ENCODE assay signal across 18 mouse cellular contexts in genomic region chr13:31139686-31140085, GRCm38 (mm10).
DNase-seq lines count a peak whose midpoint lies in the region; ATAC-seq and TF ChIP-seq lines count a peak whose summit lies in the region.
"Had no signal": no experiment of that assay in that cellular context is flagged by ENCODE, and none has a peak within 500 bp of the region (broad histone marks: within the 10 kb centered on the region; RNA-seq: fewer than 3 reads in every experiment).

No protein-coding gene starts in this region.

- H3K4me3 ChIP-seq in liver, adult 2 months (ENCODE audit: insufficient read depth, low read depth, low read length), result no peak overlapping the region
- no peak overlapping the region for H3K4me3 ChIP-seq in liver, embryonic 12.5 days

- no peaks in the 10 kb centered on the region for H3K79me2 ChIP-seq in liver, adult 2 months (ENCODE audit: control insufficient read depth, insufficient read depth, low read length)

- no peak overlapping the region for H3K4me2 ChIP-seq in liver, embryonic 12.5 days

- no peaks in the 10 kb centered on the region for H3K9me3 ChIP-seq in liver, embryonic 12.5 days (replicated peaks)
- H3K9me3 ChIP-seq: G1E had no signal

- ATAC-seq in liver, embryonic 12.5 days, result no peak
- ATAC-seq: activated CD4-positive, CD25-positive, alpha-beta regulatory T cell, adult 4 months; CD4-positive, CD25-positive, alpha-beta regulatory T cell, adult 4 months; Patski had no signal

- peak; percentile 85 for DNase-seq in liver, adult 2 months (ENCODE audit: extremely low read depth, low read depth, low spot score)
- DNase-seq: adrenal gland, adult 2 months; adrenal gland, adult 8-10 months; adrenal gland, postnatal 10 days; adrenal gland, postnatal 14 days; adrenal gland, postnatal 25 days; adrenal gland, postnatal 36 days; B cell, adult 2 months; cerebellum, adult 11 months; cerebellum, adult 11-12 months; cerebellum, adult 18-20 months; cerebellum, adult 2 months had no signal

- no peak overlapping the region for H3K9ac ChIP-seq in liver, adult 2 months (ENCODE audit: low read depth, low read length)
- H3K9ac ChIP-seq in liver, embryonic 12.5 days, result no peak overlapping the region

- WGBS in liver, adult 2 months, result 21% methylated on average over 3 of the region's 3 CpGs
- WGBS in liver, embryonic 12.5 days (ENCODE audit: insufficient replicate concordance), result 60% methylated on average over 3 of the region's 3 CpGs

- TF ChIP-seq CTCF in liver, adult 2 months (IDR thresholded peaks at IDR 0.05; ENCODE audit: low read depth, low read length), result no peak

- H3K27ac ChIP-seq in liver, adult 2 months (replicated peaks; ENCODE audit: insufficient read depth, low read depth, low read length), result no peak overlapping the region
- H3K27ac ChIP-seq in liver, embryonic 12.5 days, result no peak overlapping the region

- no peak for TF ChIP-seq POLR2A in liver, adult 2 months (IDR thresholded peaks at IDR 0.05; ENCODE audit: extremely low read depth, insufficient read depth, low read length)

- no peaks in the 10 kb centered on the region for H3K36me3 ChIP-seq in liver, adult 2 months (ENCODE audit: control insufficient read depth, insufficient read depth, low read length)
- H3K36me3 ChIP-seq in liver, embryonic 12.5 days, result no peaks in the 10 kb centered on the region
- H3K36me3 ChIP-seq: G1E had no signal

- H3K27me3 ChIP-seq in liver, adult 2 months (ENCODE audit: control insufficient read depth, insufficient read depth, low read length), result no peaks in the 10 kb centered on the region
- no peaks in the 10 kb centered on the region for H3K27me3 ChIP-seq in liver, embryonic 12.5 days (replicated peaks)
- H3K27me3 ChIP-seq: CH12.LX had no signal

- no peaks in the 10 kb centered on the region for H3K4me1 ChIP-seq in liver, adult 2 months (ENCODE audit: control insufficient read depth, insufficient read depth, low read length)
- no peaks in the 10 kb centered on the region for H3K4me1 ChIP-seq in liver, embryonic 12.5 days
